Mouse (Mus musculus): ENCODE results near the gene Polrmt.
"Not testable (repeated sequence)": the region's sequence is repeated elsewhere in the genome, so short reads cannot be mapped to it uniquely, and the experiment has no call there.

Polrmt gene

DNA sequence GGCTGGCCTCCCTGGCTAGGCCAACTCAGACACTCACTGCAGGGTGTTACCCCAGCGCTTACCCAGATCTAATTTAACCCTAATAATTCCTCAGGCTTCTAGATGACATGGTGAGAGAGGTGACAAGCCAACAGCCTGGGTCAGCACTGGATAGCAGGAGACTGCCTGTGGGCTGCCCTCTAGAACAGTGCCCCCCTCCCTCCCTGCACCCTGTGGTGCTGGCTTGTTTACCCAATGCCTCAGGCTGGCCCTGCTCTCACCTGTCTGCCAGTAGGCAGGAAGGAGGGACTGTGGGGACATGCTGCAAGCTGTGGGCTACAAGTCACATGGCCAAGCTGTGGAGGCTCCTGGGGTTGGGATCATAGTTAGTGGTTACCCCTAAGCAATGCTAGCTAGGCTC lies 39.2 kb downstream of the Polrmt start:
- DNase-seq = peak; percentile 88

DNA sequence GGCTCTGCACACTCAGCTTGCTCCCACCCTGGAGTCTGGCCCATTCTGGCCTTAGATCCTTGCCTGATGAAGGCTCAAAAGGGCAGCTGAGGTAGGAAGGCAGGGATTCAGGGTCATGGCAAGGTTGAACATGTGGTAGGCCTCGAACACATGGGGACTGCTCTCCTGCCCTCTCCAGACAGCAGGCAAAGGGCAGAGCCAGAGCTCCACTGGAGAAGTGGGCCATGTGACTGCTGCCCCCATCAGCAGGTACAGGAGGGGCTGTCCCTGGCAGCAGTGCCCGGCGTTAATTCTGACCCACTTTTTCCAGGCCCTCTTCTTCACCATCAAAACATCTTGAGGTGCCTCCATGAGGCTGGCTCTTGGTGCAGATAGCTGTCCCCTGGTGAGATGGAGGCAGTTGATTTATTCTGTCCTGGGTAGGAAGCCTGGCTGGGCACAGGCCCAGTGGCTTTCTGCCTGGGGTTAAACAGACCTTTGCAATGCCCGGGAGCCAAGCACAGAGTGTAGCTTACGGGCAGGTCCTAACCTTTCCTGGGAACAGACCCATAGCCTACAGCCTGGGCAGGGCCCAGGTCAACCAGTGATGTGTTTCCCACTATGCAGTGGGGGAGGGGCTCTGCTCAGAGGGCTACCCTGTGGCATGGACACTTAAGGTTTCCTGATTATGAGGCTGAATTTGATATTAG lies 39.8 kb downstream of the Polrmt start:
- DNase-seq = peak; percentile 79

DNA sequence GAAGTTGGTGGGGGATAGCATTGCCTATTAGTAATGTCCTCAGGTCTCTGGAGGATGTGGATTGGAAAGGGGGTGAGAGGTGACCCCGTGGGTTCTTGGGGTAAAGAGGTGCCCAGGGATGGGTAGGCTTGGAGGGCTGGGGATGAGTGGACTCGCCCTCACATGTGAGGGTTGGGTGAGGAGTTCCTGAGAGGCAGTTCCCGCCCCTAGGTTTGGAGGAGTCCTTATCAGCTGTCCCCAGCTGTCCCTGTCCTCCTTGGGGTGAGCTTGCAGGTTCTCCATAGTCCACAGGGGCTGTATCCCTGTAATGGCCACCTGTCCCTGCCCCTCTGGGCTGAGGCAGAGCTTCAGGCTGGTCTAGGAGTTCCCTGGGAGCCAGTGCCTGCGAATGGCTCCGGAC lies 40.4 kb downstream of the Polrmt start:
- DNase-seq = no peak

DNA sequence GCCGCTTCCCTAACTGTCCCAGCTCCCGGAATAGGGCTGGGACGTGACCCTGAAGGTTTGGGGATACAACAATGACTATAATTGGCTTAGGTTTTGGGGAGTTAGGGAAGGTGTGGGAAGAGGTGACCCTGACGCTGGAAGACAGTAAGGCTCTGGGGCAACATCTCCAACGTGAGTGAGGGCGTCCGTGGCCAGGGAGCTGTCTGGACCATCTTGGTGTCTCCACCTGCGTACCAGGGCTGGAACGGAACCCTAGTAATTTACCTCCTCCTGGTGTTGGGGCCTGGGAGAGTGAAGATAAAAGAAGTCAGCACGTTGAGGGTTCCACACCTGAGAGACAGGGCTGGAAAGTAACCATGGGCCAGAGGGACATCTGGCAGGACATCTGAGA lies 41.4 kb downstream of the Polrmt start:
- peak; percentile 60 for DNase-seq

DNA sequence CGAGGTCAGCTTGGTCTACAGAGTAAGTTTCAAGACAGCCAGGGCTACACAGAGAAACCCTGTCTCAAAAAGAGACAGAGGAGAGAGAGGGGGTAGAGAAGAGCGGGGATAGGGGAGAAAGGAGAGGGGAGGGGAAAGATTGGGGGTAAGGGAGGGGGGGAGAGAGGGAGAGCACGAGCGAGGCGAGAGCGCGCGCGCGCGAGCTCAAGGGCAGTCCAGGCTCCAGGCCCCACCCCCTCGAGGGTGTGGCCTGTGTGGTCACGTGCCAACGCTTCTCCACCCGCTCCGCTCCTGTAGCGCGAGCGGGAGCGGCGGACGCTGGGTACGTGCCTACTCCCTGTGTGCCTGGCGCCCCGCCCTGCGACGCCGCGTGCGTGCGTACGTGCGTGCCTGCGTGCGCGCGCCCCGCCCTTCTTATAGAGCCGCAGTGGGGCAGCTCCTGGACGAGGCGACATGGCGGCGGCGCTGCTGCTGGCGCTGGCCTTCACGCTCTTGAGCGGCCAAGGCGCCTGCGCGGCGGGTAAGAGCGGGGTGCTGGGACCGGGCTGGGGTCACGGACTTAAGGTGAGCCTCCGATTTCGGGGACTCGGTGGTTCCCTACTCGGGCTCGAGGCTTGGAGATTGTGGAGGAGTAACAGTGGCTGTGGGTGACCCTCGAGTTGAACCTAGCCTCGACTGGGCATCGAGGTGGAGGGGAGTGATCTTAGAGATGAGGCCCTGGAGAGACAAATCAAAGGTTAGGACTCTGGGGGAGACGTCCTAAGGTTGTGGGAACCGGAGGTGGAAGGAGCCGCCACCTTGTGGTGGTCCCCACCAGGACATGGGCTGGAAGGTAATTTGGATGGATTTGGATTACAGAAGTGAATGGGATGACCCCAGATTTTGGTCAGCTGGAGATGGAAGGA lies 42.1 kb downstream of the Polrmt start, which contains the start of gene Bsg:
Bsg (plus strand) TSS at position 427 of the 905 bp plus-strand sequence.
- peak; percentile 99 for DNase-seq

DNA sequence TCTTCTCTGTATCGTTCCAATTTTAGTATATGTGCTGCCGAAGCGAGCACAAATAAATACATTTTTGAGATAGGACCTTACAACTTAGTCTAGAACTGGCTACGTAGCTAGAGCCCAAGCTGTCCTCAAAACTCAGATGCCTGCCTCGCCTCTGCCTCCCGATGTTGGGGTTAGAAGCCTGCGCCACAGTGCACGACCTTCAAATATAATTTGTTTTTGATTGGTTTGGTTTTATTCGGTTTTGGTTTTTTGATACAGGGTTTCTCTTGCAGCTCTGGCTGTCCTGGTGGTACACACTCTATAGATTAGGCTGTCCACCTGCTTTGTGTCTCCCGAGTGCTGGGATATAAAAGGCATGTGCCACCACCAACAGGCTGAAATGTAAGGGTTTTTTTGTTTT lies 42.8 kb downstream of the Polrmt start:
- DNase-seq = peak; percentile 57

DNA sequence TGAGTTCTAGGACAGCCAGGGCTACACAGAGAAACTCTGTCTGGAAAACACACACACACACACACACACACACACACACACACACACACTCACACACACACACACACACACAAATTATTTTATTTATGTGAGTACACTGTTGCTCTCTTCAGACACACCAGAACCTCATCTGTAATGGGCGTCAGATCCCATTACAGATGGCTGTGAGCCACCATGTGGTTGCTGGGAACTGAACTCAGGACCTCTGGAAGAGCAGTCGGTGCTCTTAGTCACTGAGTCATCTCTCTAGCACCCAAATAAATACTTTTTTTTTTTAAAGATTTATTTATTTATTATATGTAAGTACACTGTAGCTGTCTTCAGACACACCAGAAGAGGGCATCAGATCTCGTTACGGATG lies 43.4 kb downstream of the Polrmt start:
- DNase-seq = not testable (repeated sequence)

DNA sequence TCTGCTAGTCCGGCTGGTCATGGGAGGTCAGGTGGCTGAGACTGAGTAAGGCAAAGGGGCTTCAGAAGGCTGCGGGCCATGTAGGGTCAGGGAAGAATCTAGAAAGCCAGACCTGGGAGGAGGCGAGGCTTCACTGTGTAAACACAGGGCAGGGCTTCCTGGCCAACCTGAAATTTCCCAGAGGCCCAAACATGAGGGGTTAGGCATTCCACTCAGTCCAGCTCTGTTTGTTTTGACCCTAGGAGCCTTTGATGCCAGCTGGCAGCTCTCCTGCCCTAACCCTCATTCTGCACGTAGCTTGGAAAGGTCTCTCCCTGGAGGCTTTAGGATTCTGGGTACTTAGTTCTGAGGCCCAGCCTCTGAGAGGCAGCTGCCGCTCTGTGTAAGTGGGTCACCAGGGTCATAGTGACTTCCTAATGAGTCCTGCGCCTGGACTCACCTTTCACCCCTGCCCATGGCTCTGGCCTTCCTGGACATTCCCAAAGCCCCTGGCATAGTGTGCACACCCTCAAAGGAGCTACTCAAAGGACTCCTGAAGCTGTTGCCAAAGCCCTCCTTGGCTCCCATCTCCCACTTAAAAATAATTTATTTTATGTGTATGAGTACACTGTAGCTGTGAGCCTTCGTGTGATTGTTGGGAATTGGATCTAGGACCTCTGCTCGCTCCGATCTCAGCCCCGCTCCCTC lies 44.8 kb downstream of the Polrmt start:
- peak; percentile 58 for DNase-seq

DNA sequence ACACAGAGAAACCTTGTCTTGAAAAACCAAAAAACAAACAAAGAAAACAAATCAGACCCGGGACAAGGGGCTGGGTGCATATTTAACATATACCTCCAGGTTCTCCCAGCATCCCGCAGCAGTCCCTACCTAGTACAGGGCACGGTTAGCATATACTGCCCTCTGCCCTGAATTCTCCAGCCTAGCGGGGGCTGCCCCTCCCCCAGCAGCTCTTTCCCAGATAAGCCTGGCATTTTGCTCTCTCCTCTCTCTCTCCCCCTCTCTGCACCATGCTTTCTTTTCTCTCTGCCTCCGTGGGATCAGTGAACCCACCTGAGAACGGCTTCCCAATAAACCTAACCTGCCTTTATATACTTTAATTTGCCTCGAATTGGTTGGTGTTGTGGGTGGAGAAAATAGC lies 45.7 kb downstream of the Polrmt start:
- DNase-seq = no peak

DNA sequence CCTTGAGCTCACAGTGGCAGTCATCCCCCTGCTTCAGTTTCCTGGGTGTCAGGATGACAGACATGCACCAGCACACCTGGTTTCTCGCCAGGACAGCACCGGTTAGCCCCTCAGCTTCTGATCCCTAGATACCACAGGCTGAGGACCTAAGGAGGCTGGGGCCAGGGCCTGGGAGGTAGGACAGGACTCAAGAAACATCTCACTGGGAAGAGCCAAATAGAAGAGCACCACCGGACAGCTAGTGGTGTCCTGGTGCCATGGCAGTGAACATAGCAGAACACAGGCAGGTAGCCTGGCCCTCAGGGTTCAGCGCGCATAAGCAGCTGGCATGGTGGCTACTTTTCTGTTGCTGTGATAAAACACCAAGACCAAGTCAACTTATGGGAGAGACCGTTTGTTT lies 47.9 kb downstream of the Polrmt start:
- peak; percentile 54 for DNase-seq

DNA sequence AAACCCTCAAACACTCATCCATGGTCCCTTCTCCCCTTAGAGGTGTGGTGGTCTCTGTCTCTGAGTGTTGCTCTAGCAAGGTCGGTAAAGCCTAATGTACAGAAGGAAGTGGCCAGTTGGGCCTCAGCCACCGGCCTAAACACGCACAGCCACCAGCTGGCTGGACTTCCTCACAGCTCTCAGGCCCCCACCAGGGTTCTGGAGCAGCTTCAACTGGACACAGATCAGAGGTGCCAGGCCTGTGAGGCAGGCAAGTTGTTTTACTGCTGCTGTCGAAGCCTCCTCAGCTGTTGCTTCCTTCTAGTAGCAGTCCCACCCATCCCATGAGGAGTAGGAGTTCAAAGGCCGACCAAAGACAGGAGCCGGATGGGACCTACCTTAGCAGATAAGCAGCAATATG lies 48.5 kb downstream of the Polrmt start:
- DNase-seq = peak; percentile 92

DNA sequence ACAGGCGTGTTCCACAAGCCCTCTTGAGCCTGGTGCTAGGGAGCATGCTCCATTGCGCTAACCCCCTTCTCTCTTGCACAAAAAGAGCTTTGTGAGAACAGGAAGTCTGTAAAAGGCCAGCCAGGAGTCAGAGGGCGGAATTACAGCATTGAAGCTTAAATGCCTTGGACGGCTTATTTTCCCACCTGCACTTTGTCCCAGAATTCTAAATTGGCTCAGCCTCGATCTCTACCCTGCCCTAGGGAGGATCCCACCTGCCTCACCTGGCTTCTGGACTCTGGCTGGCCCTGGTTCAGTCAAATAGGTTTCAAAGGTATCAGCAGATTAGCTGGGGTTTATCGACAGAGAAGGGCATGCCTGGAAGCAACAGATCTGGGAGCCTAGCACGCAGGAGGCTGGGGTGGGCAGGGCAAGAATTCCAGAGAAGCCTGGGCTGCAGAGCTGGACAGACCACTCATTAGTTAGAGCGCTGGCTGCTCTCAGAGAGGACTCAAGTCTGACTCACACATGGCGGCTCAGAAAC lies 50.2 kb downstream of the Polrmt start:
- no peak for DNase-seq

DNA sequence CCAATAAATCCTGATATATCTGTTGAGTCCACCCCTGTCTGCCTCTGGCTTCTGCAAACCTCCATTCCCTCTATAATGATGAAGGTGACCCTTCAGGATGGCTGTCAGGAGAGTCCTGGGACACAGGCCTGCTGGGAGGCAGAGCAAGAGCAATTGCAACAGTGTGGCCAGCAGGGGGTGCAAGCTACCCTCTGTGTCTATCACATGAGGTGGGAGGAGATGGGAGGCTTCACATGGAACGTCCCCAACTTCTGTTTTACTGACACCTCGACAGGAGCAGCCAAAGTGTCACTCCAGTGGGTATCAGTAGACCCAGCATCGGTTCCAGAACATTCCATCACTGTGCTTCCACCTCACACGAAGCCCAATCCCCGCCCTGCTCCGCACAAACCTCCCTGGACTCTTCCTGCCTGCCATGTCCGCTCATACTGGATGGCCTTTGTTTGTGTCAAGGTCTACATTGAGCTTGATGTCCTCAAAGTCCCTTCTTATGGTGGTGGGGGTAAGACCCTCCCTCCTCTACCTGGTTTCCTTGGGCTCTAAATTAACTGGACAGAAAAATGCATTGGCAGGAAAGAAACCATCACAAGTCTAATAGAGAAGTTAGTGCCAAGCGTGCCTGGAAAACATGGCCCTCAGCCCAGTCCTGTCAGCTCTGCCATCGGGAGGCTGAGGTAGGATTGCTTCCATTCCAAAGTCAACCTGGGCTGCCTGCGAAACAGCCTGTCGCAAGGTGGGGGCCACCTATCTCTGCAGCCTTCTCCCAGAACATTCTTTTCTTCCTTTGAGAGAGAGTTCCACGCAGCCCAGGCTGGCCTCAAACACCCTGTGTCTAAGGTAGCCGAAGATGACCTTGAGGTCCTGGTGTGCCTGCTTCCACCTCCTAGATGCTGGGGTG lies 50.9 kb downstream of the Polrmt start:
- DNase-seq = peak; percentile 87

DNA sequence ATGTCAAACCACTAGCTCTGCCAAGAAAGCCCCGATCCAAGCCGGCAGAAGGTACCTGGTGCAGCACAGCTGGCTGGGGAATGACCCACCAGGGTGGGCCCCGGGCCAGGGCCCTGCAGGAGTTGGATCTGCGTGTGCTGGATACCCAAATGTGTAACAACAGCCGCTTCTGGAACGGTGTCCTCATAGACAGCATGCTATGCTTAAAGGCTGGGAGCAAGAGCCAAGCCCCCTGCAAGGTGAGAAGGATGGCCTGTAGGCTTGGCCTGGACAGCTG lies 52.1 kb downstream of the Polrmt start:
- DNase-seq = peak; percentile 66

DNA sequence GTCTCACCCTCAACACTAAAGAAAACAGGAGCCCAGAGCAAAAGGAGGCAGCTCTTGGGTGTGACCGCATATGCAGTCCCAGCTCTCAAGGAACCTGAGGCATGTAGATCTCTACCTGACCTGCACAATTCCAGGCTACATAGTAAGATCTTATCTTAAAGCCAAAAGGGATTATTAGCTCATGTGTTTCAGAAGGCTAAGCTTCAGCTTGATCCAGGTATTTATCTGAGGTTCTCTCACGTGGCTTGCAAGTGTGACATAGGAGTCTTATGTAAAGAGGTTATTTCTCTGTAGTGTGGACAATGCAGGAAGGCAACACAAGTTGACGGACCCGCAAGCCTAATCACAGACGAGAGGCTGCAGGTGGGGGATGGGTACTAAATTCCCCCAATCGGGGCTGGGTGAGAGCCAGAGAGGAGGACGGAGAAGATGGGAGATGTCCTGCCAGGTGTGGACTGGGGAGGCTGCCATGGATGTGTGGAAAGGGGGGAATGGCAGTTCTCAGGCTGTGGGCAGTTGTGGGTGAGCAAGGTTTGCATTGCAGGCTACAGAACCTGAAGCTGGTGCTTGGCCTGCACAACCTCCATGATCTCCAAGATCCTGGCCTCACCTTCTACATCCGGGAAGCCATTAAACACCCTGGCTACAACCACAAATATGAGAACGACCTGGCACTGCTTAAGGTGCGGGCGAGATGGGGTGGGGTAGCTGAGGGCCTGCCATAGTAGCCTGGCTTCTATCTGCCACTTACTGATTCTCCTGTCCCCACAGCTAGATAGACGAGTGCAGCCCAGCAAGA lies 52.6 kb downstream of the Polrmt start:
- peak; percentile 56 for DNase-seq

DNA sequence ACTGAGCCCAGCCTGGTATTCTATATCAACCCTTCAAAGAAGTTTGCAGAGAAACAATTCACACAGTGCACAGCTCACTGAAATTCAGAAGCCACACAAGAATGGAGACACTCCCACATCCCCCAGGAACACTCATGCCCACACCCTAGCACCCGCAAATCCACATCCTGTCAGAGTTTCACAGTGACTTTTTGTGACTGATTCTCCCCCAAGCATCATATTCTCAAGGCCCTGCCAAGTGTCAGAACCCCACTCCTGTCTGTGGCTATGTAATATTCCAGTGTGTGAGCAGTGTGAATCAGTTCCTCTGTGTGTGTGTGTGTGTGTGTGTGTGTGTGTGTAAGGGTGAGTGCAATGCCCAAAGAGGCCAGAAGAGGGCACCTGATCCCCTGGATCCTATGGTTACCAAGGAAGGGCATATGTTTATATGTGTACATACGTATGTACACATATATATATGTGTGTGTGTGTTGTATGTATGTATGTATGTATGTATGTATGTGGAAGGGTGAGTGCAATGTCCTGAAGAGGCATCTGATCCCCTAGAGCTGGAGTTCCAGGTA lies 54.3 kb downstream of the Polrmt start:
- DNase-seq = no peak

DNA sequence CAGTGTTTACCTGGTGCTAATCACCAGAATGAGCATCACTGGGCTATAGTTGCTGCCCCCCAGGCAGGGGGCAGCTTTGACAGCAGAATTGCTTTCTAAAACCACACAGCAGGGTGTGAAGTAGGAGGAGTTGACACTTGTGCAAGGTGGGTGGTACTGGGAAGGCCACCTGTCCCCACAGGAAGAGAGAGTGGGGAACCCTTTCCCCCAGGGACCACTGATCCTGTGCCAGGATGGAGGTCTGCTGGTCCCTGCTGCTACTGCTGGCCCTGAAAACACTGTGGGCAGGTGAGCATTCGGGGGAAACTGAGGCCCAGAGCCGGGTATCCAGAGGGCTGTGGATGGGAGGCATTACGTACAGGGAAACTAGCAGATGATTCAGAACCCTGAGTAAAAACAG lies 57.2 kb downstream of the Polrmt start:
- no peak for DNase-seq

DNA sequence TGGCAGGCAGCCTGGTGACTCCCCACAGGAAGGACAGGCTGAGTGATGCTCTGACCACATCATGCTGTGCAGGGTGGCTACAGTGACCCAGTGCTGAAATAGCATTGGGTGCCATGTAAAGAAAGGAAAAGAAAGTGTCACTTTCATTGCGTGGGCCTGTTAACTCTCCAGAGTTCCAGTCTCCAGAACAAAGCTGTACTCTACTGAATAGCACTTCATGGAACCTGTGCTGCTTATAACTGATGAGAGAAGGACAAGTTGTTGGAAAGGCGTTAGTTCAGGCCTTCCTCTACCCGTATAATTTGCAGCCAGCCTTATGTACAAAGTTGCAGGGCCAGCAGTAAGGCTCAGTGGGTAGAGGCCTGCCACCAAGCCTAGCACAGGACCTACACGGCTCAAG lies 57.7 kb downstream of the Polrmt start, which contains the start of gene Gzmm:
Gzmm (plus strand) TSS at position 301 of the 400 bp plus-strand sequence.
- no peak for DNase-seq

DNA sequence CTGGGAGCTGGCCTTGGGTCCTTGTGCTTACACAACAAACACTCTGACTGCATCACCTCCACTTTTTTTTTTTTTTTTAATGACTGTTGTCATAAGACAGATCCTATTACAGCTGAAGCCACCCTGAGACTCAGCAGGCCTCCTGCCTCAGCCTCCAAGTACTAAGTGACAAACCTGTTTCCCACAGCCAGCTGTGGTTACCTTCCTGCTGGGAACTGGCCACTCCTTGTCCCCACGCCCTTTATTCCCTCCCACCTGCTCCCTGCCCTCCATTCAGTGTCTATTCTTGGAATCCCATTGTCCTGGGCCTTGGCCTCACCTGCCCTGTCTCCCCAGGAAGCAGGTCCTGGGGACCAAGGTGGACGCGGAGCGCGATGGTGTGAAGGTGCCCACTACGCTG lies 58.9 kb downstream of the Polrmt start:
- DNase-seq = no peak

DNA sequence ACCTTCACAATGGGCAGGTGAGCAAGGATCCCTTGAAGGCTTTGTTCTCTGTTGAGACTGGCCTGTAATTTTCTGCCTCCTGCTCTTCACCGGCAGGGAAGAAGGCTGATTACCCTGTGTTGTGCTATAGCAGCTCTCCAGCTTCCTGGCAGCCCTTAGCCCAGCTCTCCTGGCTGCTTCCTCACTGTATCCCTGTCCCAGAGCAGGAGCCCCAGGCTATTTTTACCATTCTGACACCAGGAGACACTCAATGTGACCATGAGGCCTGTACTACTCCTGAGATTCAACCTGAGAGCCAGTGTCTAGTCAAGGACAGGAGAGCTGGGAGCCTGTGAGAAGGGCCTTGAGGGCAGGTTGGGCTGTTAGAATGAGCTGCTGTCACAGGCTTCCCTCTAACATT lies 59.7 kb downstream of the Polrmt start:
- no peak for DNase-seq

DNA sequence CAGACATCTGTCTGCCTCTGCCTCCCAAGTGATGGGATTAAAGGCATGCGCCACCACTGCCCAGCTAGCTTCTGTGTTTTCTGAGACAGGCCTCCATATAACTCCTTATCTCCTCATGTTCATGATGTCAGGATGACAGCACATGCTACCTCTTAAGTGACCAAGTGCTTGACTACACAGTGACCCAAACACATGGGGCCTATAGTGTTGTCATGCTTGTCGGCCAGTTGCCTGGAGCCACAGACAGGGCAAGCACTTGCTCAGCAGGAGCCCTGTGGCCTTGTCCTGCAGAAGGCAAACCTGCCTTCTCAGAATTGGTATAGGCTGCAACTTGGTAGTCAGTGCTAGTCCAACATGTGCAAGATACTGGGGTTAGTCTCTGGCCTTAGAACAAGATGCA lies 60.2 kb downstream of the Polrmt start:
- no peak for DNase-seq
